Mouse (Mus musculus): Measurements from ENCODE around the gene Ddrgk1. TPM values are rescaled to one million over a fixed set of nuclear protein-coding genes. Genes with fewer than 3 reads are reported as not detected.

Gene Ddrgk1
- polyA plus RNA-seq, 1 experiment: 80.4 TPM

Other genes with a start within 250 kb of the Ddrgk1 start
- 44.0 TPM for gene Vps16, start 240.3 kb downstream of the Ddrgk1 start, polyA plus RNA-seq (2012; fragmentation: generic; extraction: Trizol)
- 15.4 TPM for gene Pced1a, start 240.0 kb downstream of the Ddrgk1 start, polyA plus RNA-seq (2012; fragmentation: generic; extraction: Trizol)
- 31.6 TPM for gene Ptpra, start 214.4 kb downstream of the Ddrgk1 start, polyA plus RNA-seq (2012; fragmentation: generic; extraction: Trizol)
- 102 TPM for gene Mrps26, start 100.9 kb downstream of the Ddrgk1 start, polyA plus RNA-seq (2012; fragmentation: generic; extraction: Trizol)
- not detected for gene Oxt, start 88.5 kb downstream of the Ddrgk1 start, polyA plus RNA-seq (2012; fragmentation: generic; extraction: Trizol)
- not detected for gene Avp, start 82.1 kb downstream of the Ddrgk1 start, polyA plus RNA-seq (2012; fragmentation: generic; extraction: Trizol)
- 6.9 TPM for gene Fastkd5, start 34.6 kb downstream of the Ddrgk1 start, polyA plus RNA-seq (2012; fragmentation: generic; extraction: Trizol)
- 5.2 TPM for gene Ubox5, start 34.6 kb downstream of the Ddrgk1 start, polyA plus RNA-seq (2012; fragmentation: generic; extraction: Trizol)
- gene Lzts3, start 21.9 kb downstream of the Ddrgk1 start, polyA plus RNA-seq (2012; fragmentation: generic; extraction: Trizol): 4.7 TPM
- gene Itpa, start 3.0 kb upstream of the Ddrgk1 start, polyA plus RNA-seq (2012; fragmentation: generic; extraction: Trizol): 95.9 TPM
- 1.9 TPM for gene Slc4a11, start 32.9 kb upstream of the Ddrgk1 start, polyA plus RNA-seq (2012; fragmentation: generic; extraction: Trizol)
- 11.7 TPM for gene 4930402H24Rik, start 241.7 kb upstream of the Ddrgk1 start, polyA plus RNA-seq (2012; fragmentation: generic; extraction: Trizol)
- 5.6 TPM for gene Atrn, start 241.8 kb upstream of the Ddrgk1 start, polyA plus RNA-seq (2012; fragmentation: generic; extraction: Trizol)

Data from C2C12 (cell line).